Mouse (Mus musculus) ES-E14 (cell line): ENCODE data around the gene Slc9a8.

Experiments used
- CHD2 ChIP-seq: IDR thresholded peaks from 2 replicates; pipeline ENCODE4 v1.6.1; 2014; ENCODE audit warnings: mild to moderate bottlenecking, low read depth, low read length, inconsistent platforms
- HCFC1 ChIP-seq: IDR thresholded peaks from 2 replicates; pipeline ENCODE4 v1.6.1; 2012; ENCODE audit warnings: low read length, inconsistent platforms, borderline replicate concordance; ENCODE audit not compliant: insufficient read depth
- MAFK ChIP-seq: IDR thresholded peaks from 2 replicates; pipeline ENCODE4 v1.6.1; 2014; ENCODE audit warnings: mild to moderate bottlenecking, low read depth, low read length, inconsistent platforms; ENCODE audit not compliant: insufficient read depth
- ZNF384 ChIP-seq: IDR thresholded peaks from 2 replicates; pipeline ENCODE4 v1.6.1; 2012; ENCODE audit warnings: low read depth, low read length, inconsistent platforms

- no peak for TF ChIP-seq MAFK
- no peak for TF ChIP-seq CHD2
- TF ChIP-seq HCFC1 = no peak
- TF ChIP-seq ZNF384 = no peak
Observed at GRCm38 (mm10) chr2:167482681-167483080, 61.2 kb downstream of the Slc9a8 start.
